Mouse (Mus musculus) spleen, adult 2 months (tissue): Measurements from ENCODE around the gene Ncaph. TPM values are rescaled to one million over a fixed set of nuclear protein-coding genes. Genes with fewer than 3 reads are reported as not detected.
"Not testable (repeated sequence)": the region's sequence is repeated elsewhere in the genome, so short reads cannot be mapped to it uniquely, and the experiment has no call there.

Experiments used
- DNase-seq, 2 experiments: peaks; one replicate each; pipeline versions ENCODE4 v3.0.0 to v3.0.0-alpha.2; 2012 to 2021; ENCODE audit warnings: low spot score in 2 of 2, low read depth in 1 of 2
- H3K27ac ChIP-seq: fragments of 200-500 bp; 2 replicates; pipeline ENCODE4 v1.5.1; 2012; ENCODE audit warnings: low read length, inconsistent platforms; ENCODE audit not compliant: insufficient read depth
- H3K27me3 ChIP-seq: fragments of 200-500 bp; 2 replicates; pipeline ENCODE4 v1.6.1; 2012; ENCODE audit warnings: mild to moderate bottlenecking, moderate library complexity, low read length, inconsistent platforms; ENCODE audit not compliant: control insufficient read depth, insufficient read depth
- H3K36me3 ChIP-seq: fragments of 200-500 bp; 2 replicates; pipeline ENCODE4 v1.6.1; 2012; ENCODE audit warnings: mild to moderate bottlenecking, low read length, inconsistent platforms; ENCODE audit not compliant: control insufficient read depth, insufficient read depth
- H3K4me1 ChIP-seq: fragments of 200-500 bp; 2 replicates; pipeline ENCODE4 v1.6.1; 2011; ENCODE audit warnings: inconsistent platforms; ENCODE audit not compliant: control insufficient read depth, insufficient read depth, insufficient read length
- H3K4me3 ChIP-seq: fragments of 200-500 bp; 2 replicates; pipeline ENCODE4 v1.5.1; 2011; ENCODE audit warnings: mild to moderate bottlenecking, inconsistent platforms; ENCODE audit not compliant: insufficient read depth, insufficient read length; ENCODE audit errors: extremely low read depth
- CTCF ChIP-seq: fragments of 200-500 bp; IDR thresholded peaks from 2 replicates; pipeline ENCODE4 v1.5.1; 2011; ENCODE audit warnings: mild to moderate bottlenecking, inconsistent platforms; ENCODE audit not compliant: insufficient read depth, insufficient read length, insufficient replicate concordance; ENCODE audit errors: extremely low read depth
- POLR2A ChIP-seq: fragments of 200-500 bp; IDR thresholded peaks from 2 replicates; pipeline ENCODE4 v1.6.1; 2011; ENCODE audit warnings: low read depth, low read length, inconsistent platforms
- WGBS: fragments of 180-500 bp; shearing (Covaris S2); methylation state at CpG from one replicate; pipeline ENCODE4 v1.1.7; 2018; 5-methylcytosine and 5-hydroxymethylcytosine counted together
- polyA plus RNA-seq: library from polyadenylated mRNA; depleted of rRNA; stranded (reverse); fragments of >200 nt; gene quantifications from 2 replicates; pipeline ENCODE4 v1.2.3, GENCODE M21; 2012

Ncaph gene
- polyA plus RNA-seq, 1 experiment: 2.5 TPM

GRCm38 (mm10) chr2:127137838-127138420, 4.2 kb upstream of the Ncaph start:
- H3K36me3 ChIP-seq: peaks cover 4% of the 10 kb centered on the region; the same call in 1 of the 2 replicates
- WGBS: 93% methylated on average over 10 of the region's 10 CpGs
- TF ChIP-seq POLR2A: no peak
- TF ChIP-seq CTCF: no peak
- no peak for DNase-seq
- H3K4me1 ChIP-seq: peaks cover 7% of the 10 kb centered on the region; the same call in 1 of the 2 replicates
- no peak overlapping the region for H3K27ac ChIP-seq
- H3K27me3 ChIP-seq: no peaks in the 10 kb centered on the region
- H3K4me3 ChIP-seq: no peak overlapping the region

GRCm38 (mm10) chr2:127136979-127137378, 3.2 kb upstream of the Ncaph start:
- H3K27me3 ChIP-seq: no peaks in the 10 kb centered on the region
- peaks cover 4% of the 10 kb centered on the region; the same call in 1 of the 2 replicates for H3K36me3 ChIP-seq
- H3K4me1 ChIP-seq: peaks cover 3% of the 10 kb centered on the region; the same call in 1 of the 2 replicates
- H3K27ac ChIP-seq: peak overlapping the region; percentile 43
- DNase-seq: no peak
- no peak for TF ChIP-seq POLR2A
- TF ChIP-seq CTCF: no peak
- WGBS: 12% methylated on average over 5 of the region's 5 CpGs
- no peak overlapping the region for H3K4me3 ChIP-seq

GRCm38 (mm10) chr2:127135255-127135654, 1.5 kb upstream of the Ncaph start:
- not testable (repeated sequence) for H3K27ac ChIP-seq, H3K4me1 ChIP-seq, DNase-seq, H3K4me3 ChIP-seq, H3K36me3 ChIP-seq, H3K27me3 ChIP-seq
- 23% methylated on average over 3 of the region's 3 CpGs for WGBS

GRCm38 (mm10) chr2:127131353-127131752, 2.4 kb downstream of the Ncaph start:
- Histone ChIP-seq H3K36me3 (peaks cover 1% of the 10 kb centered on the region; the same call in 1 of the 2 replicates), H3K27ac (no peak overlapping the region), H3K4me3 (no peak overlapping the region), H3K4me1 (no peaks in the 10 kb centered on the region), H3K27me3 (no peaks in the 10 kb centered on the region)
- WGBS: 30% methylated on average over 8 of the region's 8 CpGs
- DNase-seq: no peak
- TF ChIP-seq CTCF (no peak), POLR2A (no peak)

GRCm38 (mm10) chr2:127128926-127129325, 4.8 kb downstream of the Ncaph start:
- Histone ChIP-seq H3K36me3 (peaks cover 7% of the 10 kb centered on the region), H3K27me3 (no peaks in the 10 kb centered on the region), H3K4me1 (no peaks in the 10 kb centered on the region), H3K27ac (no peak overlapping the region), H3K4me3 (no peak overlapping the region)
- no peak for TF ChIP-seq POLR2A
- TF ChIP-seq CTCF: no peak
- DNase-seq: no peak
- WGBS: 74% methylated on average over 5 of the region's 5 CpGs

- Histone ChIP-seq H3K36me3 (peaks cover 12% of the 10 kb centered on the region), H3K4me3 (no peak overlapping the region), H3K4me1 (no peaks in the 10 kb centered on the region), H3K27ac (no peak overlapping the region), H3K27me3 (no peaks in the 10 kb centered on the region)
- WGBS: 85% methylated on average over 8 of the region's 8 CpGs
- DNase-seq: no peak
- TF ChIP-seq CTCF (no peak), POLR2A (no peak)
Measured at GRCm38 (mm10) chr2:127121591-127122235, 12.0 kb downstream of the Ncaph start.

- no peak overlapping the region for H3K27ac ChIP-seq
- H3K36me3 ChIP-seq: peaks cover 19% of the 10 kb centered on the region
- no peaks in the 10 kb centered on the region for H3K4me1 ChIP-seq
- DNase-seq: no peak
- 93% methylated on average over 4 of the region's 4 CpGs for WGBS
- H3K27me3 ChIP-seq: no peaks in the 10 kb centered on the region
- no peak for TF ChIP-seq CTCF
- no peak for TF ChIP-seq POLR2A
- H3K4me3 ChIP-seq: no peak overlapping the region
Measured at GRCm38 (mm10) chr2:127108986-127109385, 24.8 kb downstream of the Ncaph start.
